Mouse (Mus musculus) cortical plate, adult 2 months (tissue): ENCODE measurements at regions not wholly inside any gene's neighbourhood (a gene's known extent, or its start where the extent isn't known, plus 50 kb on each side); places are given as distances from the start of the nearest gene placed in this dataset.

ENCODE experiments used
- CTCF ChIP-seq: fragments of 200-500 bp; IDR thresholded peaks from 2 replicates; pipeline ENCODE4 v1.5.1; 2011; ENCODE audit warnings: mild to moderate bottlenecking, control low read depth, low read length; ENCODE audit not compliant: insufficient read depth; ENCODE audit errors: extremely low read depth
- POLR2A ChIP-seq: fragments of 200-500 bp; IDR thresholded peaks from 2 replicates; pipeline ENCODE4 v1.6.1; 2011; ENCODE audit warnings: mild to moderate bottlenecking, low read length, control low read depth; ENCODE audit not compliant: insufficient read depth; ENCODE audit errors: extremely low read depth

DNA sequence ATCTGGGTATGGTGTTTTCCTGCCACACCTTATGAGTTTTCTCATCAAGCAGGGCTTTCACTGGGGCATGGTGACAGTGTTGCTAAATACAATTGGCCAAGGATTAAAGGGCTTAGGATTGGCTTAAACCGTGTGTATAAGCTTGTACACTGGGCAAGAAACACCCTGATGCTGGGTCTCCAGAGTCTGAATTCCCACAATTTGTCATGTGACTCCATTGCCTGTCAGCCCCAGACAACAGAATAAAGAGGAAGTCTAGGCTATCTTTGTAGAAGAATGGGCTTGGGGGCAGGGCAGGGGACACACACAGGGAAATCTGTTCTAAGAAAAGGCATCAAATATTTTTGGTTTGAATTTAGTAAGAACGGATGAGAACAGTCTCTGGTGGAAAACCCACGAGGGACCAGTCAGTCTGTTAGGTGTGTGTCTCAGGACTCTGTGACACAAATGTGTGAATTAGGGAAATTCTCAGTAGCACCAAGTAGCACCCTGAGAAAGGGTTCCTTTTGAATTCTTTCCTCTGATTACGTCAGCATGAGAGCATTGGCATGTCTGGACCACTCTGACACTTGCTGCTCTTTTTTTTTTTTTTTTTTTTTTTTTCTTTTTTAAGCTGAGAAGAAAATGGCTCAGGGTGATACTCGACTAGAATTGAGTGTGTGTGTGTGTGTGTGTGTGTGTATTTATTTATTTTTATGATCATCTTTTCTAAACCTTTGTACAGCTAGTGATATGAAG lies 235.5 kb upstream of the Tbl1xr1 start:
- TF ChIP-seq CTCF (no peak), POLR2A (no peak)
